Mouse (Mus musculus): Measurements from ENCODE around the gene Jpt1. TPM values are rescaled to one million over a fixed set of nuclear protein-coding genes. Genes with fewer than 3 reads are reported as not detected.

Gene Jpt1
- total RNA-seq, 2 experiments from 2014 or later = 158 to 161 TPM

GRCm38 (mm10) chr11:115448998-115449397 lies 65.2 kb downstream of the Jpt1 start:
- intact Hi-C loops (cut with DNase I) = no loop called here
- no peak overlapping the region for H3K27ac ChIP-seq
- DNase-seq (ENCODE audit: extremely low spot score in 1 of 2, low spot score in 2 of 2) = no peak
- H3K4me3 ChIP-seq = no peak overlapping the region
- TF ChIP-seq CTCF (IDR thresholded peaks at IDR 0.05) = no peak

- Histone ChIP-seq H3K27ac (no peak overlapping the region), H3K4me3 (no peak overlapping the region)
- TF ChIP-seq CTCF (IDR thresholded peaks at IDR 0.05) = no peak
- no peak for DNase-seq (ENCODE audit: extremely low spot score in 1 of 2, low spot score in 2 of 2)
- intact Hi-C loops (cut with DNase I) = no loop called here
These were observed 66.1 kb downstream of the Jpt1 start for GRCm38 (mm10) chr11:115448075-115448474.

Small RNA genes within 50 kb of the gene (microRNA-seq; reads per million reads assigned to microRNA genes)
- gene Mir3968 = 0 to 0.24 reads per million in 2 experiments

Other genes starting within 250 kb of the Jpt1 start
- gene Grin2c, start 247.1 kb downstream of the Jpt1 start, total RNA-seq (2021) = 10 to 100 TPM; 37.4 to 40.0 TPM
- gene Fdxr, start 237.3 kb downstream of the Jpt1 start, total RNA-seq (2021) = 10 to 100 TPM; 15.9 to 17.9 TPM
- 10 to 100 TPM; 11.4 to 13.5 TPM for gene Fads6, start 216.7 kb downstream of the Jpt1 start, total RNA-seq (2021)
- gene Otop2, start 207.2 kb downstream of the Jpt1 start, total RNA-seq (2021) = 1 to 10 TPM; 1.4 to 2.7 TPM
- gene Ush1g, start 192.3 kb downstream of the Jpt1 start, total RNA-seq (2021) = under 1 TPM; 0.36 to 0.44 TPM
- not detected for gene Otop3, start 179.7 kb downstream of the Jpt1 start, total RNA-seq (2021)
- 100 to 1,000 TPM; 117 to 121 TPM for gene Hid1, start 146.6 kb downstream of the Jpt1 start, total RNA-seq (2021)
- gene Cdr2l, start 132.5 kb downstream of the Jpt1 start, total RNA-seq (2021) = 10 to 100 TPM; 25.0 to 26.4 TPM
- gene Mrpl58, start 110.6 kb downstream of the Jpt1 start, total RNA-seq (2021) = 100 to 1,000 TPM; 113 to 118 TPM
- gene Atp5h, start 94.4 kb downstream of the Jpt1 start, total RNA-seq (2021) = 100 to 1,000 TPM; 436 to 465 TPM
- gene Kctd2, start 94.3 kb downstream of the Jpt1 start, total RNA-seq (2021) = 10 to 100 TPM; 72.4 to 76.2 TPM
- under 1 TPM in 1 of 2 experiments, not detected in 1; 0.16 TPM for gene Trim80, start 73.8 kb downstream of the Jpt1 start, total RNA-seq (2021)
- not detected for gene Slc16a5, start 51.9 kb downstream of the Jpt1 start, total RNA-seq (2021)
- 10 to 100 TPM; 11.9 to 18.0 TPM for gene Armc7, start 38.7 kb downstream of the Jpt1 start, total RNA-seq (2021)
- gene Nt5c, start 22.5 kb downstream of the Jpt1 start, total RNA-seq (2021) = 10 to 100 TPM; 57.6 to 67.2 TPM
- gene Sumo2, start 21.9 kb upstream of the Jpt1 start, total RNA-seq (2021) = 100 to 1,000 TPM; 274 TPM
- 10 to 100 TPM; 48.3 to 52.7 TPM for gene Nup85, start 50.0 kb upstream of the Jpt1 start, total RNA-seq (2021)
- 10 to 100 TPM; 51.5 to 51.7 TPM for gene Mrps7, start 89.5 kb upstream of the Jpt1 start, total RNA-seq (2021)
- 10 to 100 TPM; 83.9 to 95.1 TPM for gene Gga3, start 89.7 kb upstream of the Jpt1 start, total RNA-seq (2021)
- 10 to 100 TPM; 15.6 to 16.0 TPM for gene Mif4gd, start 98.6 kb upstream of the Jpt1 start, total RNA-seq (2021)
- 10 to 100 TPM; 57.2 to 59.5 TPM for gene Slc25a19, start 113.9 kb upstream of the Jpt1 start, total RNA-seq (2021)
- 100 to 1,000 TPM; 186 to 196 TPM for gene Grb2, start 194.2 kb upstream of the Jpt1 start, total RNA-seq (2021)

All from left cerebral cortex, adult 2 months (tissue).